In the genomic region with DNA sequence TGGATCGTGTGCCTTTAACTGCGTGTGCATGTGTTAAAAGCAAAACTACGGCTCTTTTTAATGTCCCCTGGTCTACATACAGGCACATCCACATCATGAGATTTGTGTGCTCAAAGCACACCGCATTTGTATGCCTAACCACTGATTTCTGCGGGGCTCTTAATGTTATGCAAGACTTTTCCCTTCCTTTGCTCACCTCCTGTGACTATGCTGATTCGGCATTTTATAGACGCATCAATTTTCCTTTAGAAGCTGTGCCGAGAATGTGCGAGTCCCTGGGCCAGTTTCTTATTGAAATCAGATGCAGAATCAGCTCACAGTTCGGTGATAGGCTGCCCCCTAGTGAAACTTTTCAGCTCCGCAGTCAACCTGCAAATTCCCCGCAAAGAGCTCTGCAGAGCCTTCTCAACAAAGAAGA, we compare ENCODE assay signal across 7 mouse cellular contexts.
DNase-seq lines count a peak whose midpoint lies in the region; ATAC-seq lines count a peak whose summit lies in the region.

No protein-coding gene starts in this region.

- peak; percentile 61; the same call in 1 of the 2 replicates for ATAC-seq in embryonic facial prominence, embryonic 11.5 days (replicated peaks; ENCODE audit: insufficient number of reproducible peaks, low FRiP score, low TSS enrichment, low read depth)
- peak; percentile 58 for ATAC-seq in limb, embryonic 12.5 days (ENCODE audit: insufficient number of reproducible peaks, insufficient read depth, low FRiP score, low TSS enrichment, low read depth)
- peak; percentile 87 for ATAC-seq in midbrain, embryonic 16.5 days

- H3K4me2 ChIP-seq in embryonic facial prominence, embryonic 11.5 days (ENCODE audit: low read depth, low read length): peak overlapping the region; percentile 16
- peak overlapping the region; percentile 62 for H3K4me2 ChIP-seq in limb, embryonic 12.5 days
- peak overlapping the region; percentile 45 for H3K4me2 ChIP-seq in midbrain, embryonic 16.5 days (ENCODE audit: low read length)

- 0 out of 2 replicates have a peak overlapping the region, but pooled peaks have one; percentile 0 for H3K4me3 ChIP-seq in embryonic facial prominence, embryonic 11.5 days (ENCODE audit: low read depth, low read length)
- peak overlapping the region; percentile 35 for H3K4me3 ChIP-seq in limb, embryonic 12.5 days (replicated peaks)
- H3K4me3 ChIP-seq in midbrain, embryonic 16.5 days (ENCODE audit: low read depth, low read length): peak overlapping the region; percentile 24

- H3K27ac ChIP-seq in embryonic facial prominence, embryonic 11.5 days (replicated peaks; ENCODE audit: low read depth, low read length): peak overlapping the region; percentile 70; the same call in 1 of the 2 replicates
- peak overlapping the region; percentile 75 for H3K27ac ChIP-seq in limb, embryonic 12.5 days
- H3K27ac ChIP-seq in midbrain, embryonic 16.5 days (ENCODE audit: low read length): no peak overlapping the region

- no peaks in the 10 kb centered on the region for H3K36me3 ChIP-seq in embryonic facial prominence, embryonic 11.5 days (replicated peaks; ENCODE audit: control insufficient read depth, insufficient read depth, low read depth, low read length)
- no peaks in the 10 kb centered on the region for H3K36me3 ChIP-seq in limb, embryonic 12.5 days
- H3K36me3 ChIP-seq in midbrain, embryonic 16.5 days (ENCODE audit: control insufficient read depth, insufficient read depth, low read length): no peaks in the 10 kb centered on the region

- 3% methylated on average over 12 of the region's 12 CpGs for WGBS in embryonic facial prominence, embryonic 11.5 days
- WGBS in limb, embryonic 12.5 days: 4% methylated on average over 12 of the region's 12 CpGs
- WGBS in midbrain, embryonic 16.5 days: 5% methylated on average over 12 of the region's 12 CpGs

- H3K4me1 ChIP-seq in embryonic facial prominence, embryonic 11.5 days (ENCODE audit: control insufficient read depth, insufficient read depth, low read length): no peaks in the 10 kb centered on the region
- peaks cover 12% of the 10 kb centered on the region; the same call in 1 of the 2 replicates for H3K4me1 ChIP-seq in limb, embryonic 12.5 days (replicated peaks)
- H3K4me1 ChIP-seq in midbrain, embryonic 16.5 days (ENCODE audit: control insufficient read depth, insufficient read depth, low read length): 0 out of 2 replicates have a peak, but pooled peaks cover 2% of the 10 kb centered on the region

- no peak overlapping the region for H3K9ac ChIP-seq in embryonic facial prominence, embryonic 11.5 days (replicated peaks; ENCODE audit: low read length)
- no peak overlapping the region for H3K9ac ChIP-seq in limb, embryonic 12.5 days (replicated peaks)
- H3K9ac ChIP-seq in midbrain, embryonic 16.5 days (ENCODE audit: low read depth, low read length): no peak overlapping the region; the same call in 1 of the 2 replicates

- peak; percentile 88 for DNase-seq in adrenal gland, postnatal 14 days
- peak; percentile 95 for DNase-seq in embryonic facial prominence, embryonic 11.5 days (ENCODE audit: low spot score)
- peak; percentile 90 for DNase-seq in heart, adult 8-10 months (ENCODE audit: low spot score)
- peak; percentile 78 to 90 for DNase-seq in kidney, adult 8-10 months
- peak; percentile 43 to 74 for DNase-seq in spleen, postnatal 10 days (ENCODE audit: low spot score in 2 of 2)

- no peaks in the 10 kb centered on the region for H3K9me3 ChIP-seq in embryonic facial prominence, embryonic 11.5 days (replicated peaks; ENCODE audit: control insufficient read depth, low read length)
- H3K9me3 ChIP-seq in limb, embryonic 12.5 days: no peaks in the 10 kb centered on the region
- H3K9me3 ChIP-seq in midbrain, embryonic 16.5 days (replicated peaks; ENCODE audit: control insufficient read depth, low read length, poor library complexity, severe bottlenecking): no peaks in the 10 kb centered on the region

- no peaks in the 10 kb centered on the region for H3K27me3 ChIP-seq in embryonic facial prominence, embryonic 11.5 days (ENCODE audit: control insufficient read depth, insufficient read depth, low read length)
- no peaks in the 10 kb centered on the region for H3K27me3 ChIP-seq in limb, embryonic 12.5 days
- no peaks in the 10 kb centered on the region for H3K27me3 ChIP-seq in midbrain, embryonic 16.5 days (ENCODE audit: control insufficient read depth, insufficient read depth, low read depth, low read length)
